ENCODE assay signal across 8 mouse cellular contexts in genomic region chr7:80687721-80688555, GRCm38 (mm10). TPM values are rescaled to one million over a fixed set of nuclear protein-coding genes. Genes with fewer than 3 reads are reported as not detected.
DNase-seq lines count a peak whose midpoint lies in the region; ATAC-seq and TF ChIP-seq lines count a peak whose summit lies in the region.

No protein-coding gene starts in this region.

- WGBS in forebrain, embryonic 11.5 days, result 1% methylated on average over 68 of the region's 69 CpGs
- 1% methylated on average over 69 of the region's 69 CpGs for WGBS in heart, embryonic 15.5 days
- WGBS in liver, embryonic 11.5 days, result 2% methylated on average over 69 of the region's 69 CpGs

- peak; percentile 57 for ATAC-seq in forebrain, embryonic 11.5 days (replicated peaks; ENCODE audit: low FRiP score)
- peak; percentile 56 for ATAC-seq in heart, embryonic 15.5 days (replicated peaks; ENCODE audit: insufficient number of reproducible peaks, insufficient read depth, low FRiP score, low read depth)
- ATAC-seq in liver, embryonic 11.5 days (replicated peaks; ENCODE audit: low FRiP score), result peak; percentile 30

- no peaks in the 10 kb centered on the region for H3K9me3 ChIP-seq in forebrain, embryonic 11.5 days (ENCODE audit: control insufficient read depth, low read length)
- no peaks in the 10 kb centered on the region for H3K9me3 ChIP-seq in heart, embryonic 15.5 days (replicated peaks)
- no peaks in the 10 kb centered on the region for H3K9me3 ChIP-seq in liver, embryonic 11.5 days (ENCODE audit: control insufficient read depth, low read length)

- peak; percentile 40 for TF ChIP-seq POLR2A in myocyte (IDR thresholded peaks at IDR 0.05; ENCODE audit: insufficient read length, low read depth)

- H3K79me2 ChIP-seq in myocyte (ENCODE audit: control insufficient read depth, insufficient read depth), result peaks cover 34% of the 10 kb centered on the region

- no peaks in the 10 kb centered on the region for H3K27me3 ChIP-seq in forebrain, embryonic 11.5 days (ENCODE audit: control insufficient read depth, insufficient read depth, low read length)
- no peaks in the 10 kb centered on the region for H3K27me3 ChIP-seq in heart, embryonic 15.5 days
- H3K27me3 ChIP-seq in liver, embryonic 11.5 days (replicated peaks; ENCODE audit: control insufficient read depth, insufficient read depth, low read length), result no peaks in the 10 kb centered on the region
- H3K27me3 ChIP-seq in myocyte (ENCODE audit: control insufficient read depth, insufficient read depth, insufficient read length), result no peaks in the 10 kb centered on the region

- peak overlapping the region; percentile 97 for H3K4me3 ChIP-seq in brown adipose tissue, adult 24 weeks (ENCODE audit: insufficient read depth, low read depth, low read length)
- peak overlapping the region; percentile 84 for H3K4me3 ChIP-seq in forebrain, embryonic 11.5 days (ENCODE audit: low read depth, low read length)
- peak overlapping the region; percentile 93 for H3K4me3 ChIP-seq in heart, embryonic 15.5 days
- peak overlapping the region; percentile 84 for H3K4me3 ChIP-seq in liver, embryonic 11.5 days (ENCODE audit: low read depth, low read length)
- H3K4me3 ChIP-seq in myocyte, result peak overlapping the region; percentile 45

- peak; percentile 60 for DNase-seq in CD4-positive helper T cell, adult 2 months (ENCODE audit: low read depth, low spot score)
- DNase-seq in forebrain, embryonic 11.5 days (ENCODE audit: low spot score), result peak; percentile 83
- peak; percentile 75 for DNase-seq in kidney, postnatal 14 days
- peak; percentile 75 for DNase-seq in liver, embryonic 11.5 days (ENCODE audit: low spot score)
- DNase-seq in spleen, postnatal 36 days (ENCODE audit: low spot score in 2 of 2), result peak; percentile 42 to 46

- H3K27ac ChIP-seq in brown adipose tissue, adult 24 weeks (replicated peaks; ENCODE audit: low read depth, low read length), result peak overlapping the region; percentile 92; the same call in 1 of the 2 replicates
- H3K27ac ChIP-seq in forebrain, embryonic 11.5 days (ENCODE audit: low read depth, low read length), result peak overlapping the region; percentile 88
- peak overlapping the region; percentile 99 for H3K27ac ChIP-seq in heart, embryonic 15.5 days
- peak overlapping the region; percentile 87 for H3K27ac ChIP-seq in liver, embryonic 11.5 days (ENCODE audit: low read depth, low read length)

- peak overlapping the region; percentile 94 for H3K9ac ChIP-seq in forebrain, embryonic 11.5 days (ENCODE audit: low read length)
- H3K9ac ChIP-seq in heart, embryonic 15.5 days, result peak overlapping the region; percentile 92
- peak overlapping the region; percentile 94 for H3K9ac ChIP-seq in liver, embryonic 11.5 days (ENCODE audit: low read depth, low read length)

- H3K36me3 ChIP-seq in forebrain, embryonic 11.5 days (ENCODE audit: control insufficient read depth, insufficient read depth, low read length), result no peaks in the 10 kb centered on the region
- no peaks in the 10 kb centered on the region for H3K36me3 ChIP-seq in heart, embryonic 15.5 days
- no peaks in the 10 kb centered on the region for H3K36me3 ChIP-seq in liver, embryonic 11.5 days (ENCODE audit: control insufficient read depth, insufficient read depth, low read length)
- H3K36me3 ChIP-seq in myocyte (ENCODE audit: control insufficient read depth, insufficient read depth), result no peaks in the 10 kb centered on the region

- peak overlapping the region; percentile 56 for H3ac ChIP-seq in myocyte (ENCODE audit: control insufficient read depth, insufficient read length)

- H3K4me2 ChIP-seq in forebrain, embryonic 11.5 days (ENCODE audit: low read depth, low read length, severe bottlenecking), result peak overlapping the region; percentile 85
- H3K4me2 ChIP-seq in heart, embryonic 15.5 days, result peak overlapping the region; percentile 91
- peak overlapping the region; percentile 95 for H3K4me2 ChIP-seq in liver, embryonic 11.5 days
- peak overlapping the region; percentile 82 for H3K4me2 ChIP-seq in myocyte (ENCODE audit: low read depth)

- H3K4me1 ChIP-seq in brown adipose tissue, adult 24 weeks (ENCODE audit: control insufficient read depth, insufficient read depth, insufficient read length, low read length), result peaks cover 18% of the 10 kb centered on the region
- H3K4me1 ChIP-seq in forebrain, embryonic 11.5 days (replicated peaks; ENCODE audit: control insufficient read depth, insufficient read depth, low read length), result no peaks in the 10 kb centered on the region
- peaks cover 28% of the 10 kb centered on the region for H3K4me1 ChIP-seq in heart, embryonic 15.5 days (replicated peaks)
- H3K4me1 ChIP-seq in liver, embryonic 11.5 days (replicated peaks; ENCODE audit: control insufficient read depth, insufficient read depth, low read length), result peaks cover 13% of the 10 kb centered on the region

TF ChIP-seq in myocyte, 11 proteins besides CTCF, POLR2A, EP300 and RAD21:
- TF ChIP-seq CEBPB (IDR thresholded peaks at IDR 0.05; ENCODE audit: insufficient read depth, poor library complexity, severe bottlenecking) (no peak), SRF (IDR thresholded peaks at IDR 0.05; ENCODE audit: control insufficient read depth, insufficient read length, low read depth) (no peak), MYOD1 (IDR thresholded peaks at IDR 0.05; ENCODE audit: control insufficient read depth in 1 of 3, insufficient read length in 2 of 3, low read depth in 2 of 3) (peak in 1 of 3 experiments; percentile 41), TCF3 (IDR thresholded peaks at IDR 0.05; ENCODE audit: insufficient read length, low read depth) (no peak), REST (IDR thresholded peaks at IDR 0.05; ENCODE audit: insufficient read depth, insufficient read length) (no peak), E2F4 (IDR thresholded peaks at IDR 0.05; ENCODE audit: insufficient read depth) (no peak)

RNA-seq across cellular contexts. Expression of gene Crtc3, which starts 0.7 kb away (rescaled TPM):
- 5.2 and 9.5 TPM in 2 replicates for polyA plus RNA-seq in brown adipose tissue, adult 24 weeks (2012; ENCODE audit: insufficient read depth, insufficient read length, missing spikeins)
- 11.9 and 15.5 TPM in 2 replicates for polyA plus RNA-seq in forebrain, embryonic 11.5 days (2014; fragmentation: Nextera tagmentation; extraction: Ambion mirVana)
- polyA plus RNA-seq in heart, embryonic 15.5 days (2015; fragmentation: Nextera tagmentation; extraction: Ambion mirVana), result 16.9 and 21.7 TPM in 2 replicates
- 13.1 and 16.6 TPM in 2 replicates for polyA plus RNA-seq in liver, embryonic 11.5 days (2014; fragmentation: Nextera tagmentation; extraction: Ambion mirVana)
- 6.4 TPM for polyA plus RNA-seq in myocyte (2012; fragmentation: generic; extraction: Trizol)

Comparison
In these comparisons a context has a peak if more than half of its experiments do, and no peak if none do; other contexts are left out.
1. Peak in every context shown above with its lines: DNase-seq, ATAC-seq, H3K4me3 ChIP-seq and H3K27ac ChIP-seq.
2. H3K4me3 ChIP-seq: peak in every context shown above with its lines; median percentile 97 in brown adipose tissue, adult 24 weeks; 93 in heart, embryonic 15.5 days; 84 in forebrain, embryonic 11.5 days; 84 in liver, embryonic 11.5 days; 45 in myocyte.